Mouse (Mus musculus): Measurements from ENCODE around the gene Slc7a8. TPM values are rescaled to one million over a fixed set of nuclear protein-coding genes. Genes with fewer than 3 reads are reported as not detected.

Slc7a8 gene
- polyA plus RNA-seq, 1 experiment from 2014 or later = 3.3 TPM

GRCm38 (mm10) chr14:54730305-54730704 lies 51.4 kb downstream of the Slc7a8 start:
- Histone ChIP-seq H3K36me3 (no peaks in the 10 kb centered on the region), H3K9me3 (no peaks in the 10 kb centered on the region), H3K27me3 (no peaks in the 10 kb centered on the region), H3K4me1 (no peaks in the 10 kb centered on the region), H3K9ac (replicated peaks) (no peak overlapping the region), H3K4me3 (no peak overlapping the region), H3K4me2 (replicated peaks) (no peak overlapping the region), H3K27ac (replicated peaks) (no peak overlapping the region)
- ATAC-seq (ENCODE audit: low FRiP score, low read depth) = no peak
- 92% methylated on average over 6 of the region's 6 CpGs for WGBS

- Histone ChIP-seq H3K9me3 (no peaks in the 10 kb centered on the region), H3K4me2 (replicated peaks) (no peak overlapping the region), H3K4me1 (no peaks in the 10 kb centered on the region), H3K27ac (replicated peaks) (no peak overlapping the region), H3K9ac (replicated peaks) (no peak overlapping the region), H3K27me3 (no peaks in the 10 kb centered on the region), H3K4me3 (no peak overlapping the region), H3K36me3 (no peaks in the 10 kb centered on the region)
- 65% methylated on average over 13 of the region's 13 CpGs for WGBS
- no peak for ATAC-seq (ENCODE audit: low FRiP score, low read depth)
Observed at GRCm38 (mm10) chr14:54728823-54729653, 52.7 kb downstream of the Slc7a8 start.

GRCm38 (mm10) chr14:54727565-54727964 lies 54.2 kb downstream of the Slc7a8 start:
- no peak overlapping the region for H3K27ac ChIP-seq (replicated peaks)
- H3K4me3 ChIP-seq = no peak overlapping the region
- no peak overlapping the region for H3K9ac ChIP-seq (replicated peaks)
- no peak for ATAC-seq (ENCODE audit: low FRiP score, low read depth)
- no peak overlapping the region for H3K4me2 ChIP-seq (replicated peaks)
- 77% methylated on average over 5 of the region's 5 CpGs for WGBS
- no peaks in the 10 kb centered on the region for H3K27me3 ChIP-seq
- no peaks in the 10 kb centered on the region for H3K36me3 ChIP-seq
- H3K9me3 ChIP-seq = no peaks in the 10 kb centered on the region
- H3K4me1 ChIP-seq = no peaks in the 10 kb centered on the region

- H3K27ac ChIP-seq (replicated peaks) = no peak overlapping the region
- no peaks in the 10 kb centered on the region for H3K4me1 ChIP-seq
- H3K9me3 ChIP-seq = no peaks in the 10 kb centered on the region
- H3K4me2 ChIP-seq (replicated peaks) = no peak overlapping the region
- H3K36me3 ChIP-seq = no peaks in the 10 kb centered on the region
- no peak for ATAC-seq (ENCODE audit: low FRiP score, low read depth)
- no peak overlapping the region for H3K9ac ChIP-seq (replicated peaks)
- 84% methylated on average over 6 of the region's 6 CpGs for WGBS
- no peaks in the 10 kb centered on the region for H3K27me3 ChIP-seq
- H3K4me3 ChIP-seq = no peak overlapping the region
Observed at GRCm38 (mm10) chr14:54724049-54724448, 57.7 kb downstream of the Slc7a8 start.

- H3K27me3 ChIP-seq = no peaks in the 10 kb centered on the region
- H3K9me3 ChIP-seq = no peaks in the 10 kb centered on the region
- no peaks in the 10 kb centered on the region for H3K36me3 ChIP-seq
- H3K27ac ChIP-seq (replicated peaks) = no peak overlapping the region
- WGBS = 83% methylated on average over 10 of the region's 10 CpGs
- no peak for ATAC-seq (ENCODE audit: low FRiP score, low read depth)
- no peaks in the 10 kb centered on the region for H3K4me1 ChIP-seq
- H3K4me2 ChIP-seq (replicated peaks) = no peak overlapping the region
- no peak overlapping the region for H3K9ac ChIP-seq (replicated peaks)
- no peak overlapping the region for H3K4me3 ChIP-seq
Observed at GRCm38 (mm10) chr14:54721711-54722110, 60.0 kb downstream of the Slc7a8 start.

- Histone ChIP-seq H3K4me2 (replicated peaks) (no peak overlapping the region), H3K4me1 (no peaks in the 10 kb centered on the region), H3K4me3 (no peak overlapping the region), H3K9me3 (no peaks in the 10 kb centered on the region), H3K27ac (replicated peaks) (no peak overlapping the region), H3K27me3 (no peaks in the 10 kb centered on the region), H3K9ac (replicated peaks) (no peak overlapping the region), H3K36me3 (no peaks in the 10 kb centered on the region)
- ATAC-seq (ENCODE audit: low FRiP score, low read depth) = no peak
- 85% methylated on average over 7 of the region's 7 CpGs for WGBS
Observed at GRCm38 (mm10) chr14:54720654-54721350, 60.9 kb downstream of the Slc7a8 start.

- Histone ChIP-seq H3K9ac (replicated peaks) (no peak overlapping the region), H3K4me1 (no peaks in the 10 kb centered on the region; the same call in 1 of the 2 replicates), H3K4me2 (replicated peaks) (no peak overlapping the region), H3K4me3 (no peak overlapping the region), H3K36me3 (no peaks in the 10 kb centered on the region), H3K9me3 (no peaks in the 10 kb centered on the region), H3K27me3 (peaks cover 4% of the 10 kb centered on the region; the same call in 1 of the 2 replicates), H3K27ac (replicated peaks) (no peak overlapping the region)
- 90% methylated on average over 11 of the region's 11 CpGs for WGBS
- ATAC-seq (ENCODE audit: low FRiP score, low read depth) = no peak
Observed at GRCm38 (mm10) chr14:54720041-54720440, 61.7 kb downstream of the Slc7a8 start.

- Histone ChIP-seq H3K9me3 (no peaks in the 10 kb centered on the region), H3K27me3 (peaks cover 7% of the 10 kb centered on the region; the same call in 1 of the 2 replicates), H3K27ac (replicated peaks) (no peak overlapping the region), H3K9ac (replicated peaks) (no peak overlapping the region), H3K4me1 (no peaks in the 10 kb centered on the region; the same call in 1 of the 2 replicates), H3K4me2 (replicated peaks) (no peak overlapping the region), H3K4me3 (no peak overlapping the region), H3K36me3 (no peaks in the 10 kb centered on the region)
- WGBS = 75% methylated on average over 1 of the region's 1 CpGs
- no peak for ATAC-seq (ENCODE audit: low FRiP score, low read depth)
Observed at GRCm38 (mm10) chr14:54715402-54715801, 66.3 kb downstream of the Slc7a8 start.

- 2% methylated on average over 15 of the region's 15 CpGs for WGBS
- no peak overlapping the region for H3K27ac ChIP-seq (replicated peaks)
Observed at GRCm38 (mm10) chr14:54714617-54715081, 67.1 kb downstream of the Slc7a8 start.

GRCm38 (mm10) chr14:54714121-54714520 lies 67.6 kb downstream of the Slc7a8 start:
- H3K4me2 ChIP-seq (replicated peaks) = peak overlapping the region; percentile 66
- H3K9me3 ChIP-seq = no peaks in the 10 kb centered on the region
- ATAC-seq (ENCODE audit: low FRiP score, low read depth) = peak; percentile 48; the same call in 1 of the 2 replicates
- 3% methylated on average over 13 of the region's 13 CpGs for WGBS
- no peak overlapping the region for H3K27ac ChIP-seq (replicated peaks)
- H3K36me3 ChIP-seq = no peaks in the 10 kb centered on the region
- H3K4me3 ChIP-seq = peak overlapping the region; percentile 35
- no peaks in the 10 kb centered on the region; the same call in 1 of the 2 replicates for H3K4me1 ChIP-seq
- peaks cover 7% of the 10 kb centered on the region; the same call in 1 of the 2 replicates for H3K27me3 ChIP-seq
- H3K9ac ChIP-seq (replicated peaks) = peak overlapping the region; percentile 55; the same call in 1 of the 2 replicates

More at GRCm38 (mm10) chr14:54714617-54715081, 67.1 kb downstream of the Slc7a8 start:
- H3K4me3 ChIP-seq = peak overlapping the region; percentile 35
- H3K4me1 ChIP-seq = no peaks in the 10 kb centered on the region; the same call in 1 of the 2 replicates
- peaks cover 7% of the 10 kb centered on the region; the same call in 1 of the 2 replicates for H3K27me3 ChIP-seq
- peak overlapping the region; percentile 55 for H3K9ac ChIP-seq (replicated peaks)
- H3K9me3 ChIP-seq = no peaks in the 10 kb centered on the region
- peak overlapping the region; percentile 66 for H3K4me2 ChIP-seq (replicated peaks)
- peak; percentile 55; the same call in 1 of the 2 replicates for ATAC-seq (ENCODE audit: low FRiP score, low read depth)
- no peaks in the 10 kb centered on the region for H3K36me3 ChIP-seq

GRCm38 (mm10) chr14:54712861-54713260 lies 68.9 kb downstream of the Slc7a8 start:
- Histone ChIP-seq H3K27ac (replicated peaks) (no peak overlapping the region), H3K4me3 (no peak overlapping the region), H3K9me3 (no peaks in the 10 kb centered on the region), H3K27me3 (peaks cover 7% of the 10 kb centered on the region; the same call in 1 of the 2 replicates), H3K9ac (replicated peaks) (no peak overlapping the region), H3K36me3 (no peaks in the 10 kb centered on the region), H3K4me2 (replicated peaks) (no peak overlapping the region), H3K4me1 (no peaks in the 10 kb centered on the region; the same call in 1 of the 2 replicates)
- 77% methylated on average over 8 of the region's 8 CpGs for WGBS
- ATAC-seq (ENCODE audit: low FRiP score, low read depth) = no peak

GRCm38 (mm10) chr14:54712074-54712473 lies 69.7 kb downstream of the Slc7a8 start, which contains the start of gene Cebpe:
Gene Cebpe (minus strand): TSS chr14:54712174.
- no peaks in the 10 kb centered on the region for H3K36me3 ChIP-seq
- no peak within 1 kb of the TSS for H3K4me3 ChIP-seq
- no peaks in the 10 kb centered on the region for H3K9me3 ChIP-seq
- WGBS = 85% methylated on average over 7 of the region's 7 CpGs
- H3K27ac ChIP-seq (replicated peaks) = no peak within 1 kb of the TSS
- H3K4me1 ChIP-seq = no peaks in the 10 kb centered on the region; the same call in 1 of the 2 replicates
- H3K27me3 ChIP-seq = peaks cover 7% of the 10 kb centered on the region; the same call in 1 of the 2 replicates
- no peak within 1 kb of the TSS for H3K9ac ChIP-seq (replicated peaks)
- no peak within 1 kb of the TSS for H3K4me2 ChIP-seq (replicated peaks)
- no peak for ATAC-seq (ENCODE audit: low FRiP score, low read depth)
